Mouse (Mus musculus): ENCODE results near the gene Dusp6.

DNA sequence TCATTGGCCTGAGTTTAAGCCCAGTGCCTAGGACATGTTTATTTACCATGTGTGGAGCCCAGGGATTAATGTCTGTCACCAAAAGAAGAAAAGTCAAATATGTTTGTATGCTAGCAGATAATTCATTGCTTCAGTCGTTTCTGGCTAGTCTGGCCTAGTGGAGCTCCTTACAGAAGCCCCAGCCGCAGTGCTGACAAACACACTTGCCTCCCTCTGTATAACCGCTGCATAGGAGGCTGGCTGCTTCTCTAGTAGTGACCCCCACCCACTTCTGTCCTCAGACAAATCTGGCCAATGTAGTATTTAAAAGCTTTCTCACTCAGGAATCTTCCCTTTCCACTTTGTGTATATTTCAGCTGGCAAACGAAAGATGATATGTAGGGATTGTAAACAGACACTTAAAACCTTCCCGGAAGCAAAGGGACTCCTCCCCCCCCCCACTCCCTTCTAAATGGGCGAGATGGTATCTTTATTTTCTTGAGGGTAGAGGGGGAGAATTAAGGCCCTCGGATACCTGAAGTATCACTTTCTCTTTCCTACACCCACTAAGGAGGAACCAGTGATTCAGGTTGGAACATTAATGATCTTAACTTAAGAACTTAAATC lies 18.3 kb upstream of the Dusp6 start:
- no peak for TF ChIP-seq CTCF (IDR thresholded peaks at IDR 0.05; ENCODE audit: low read depth)
- no peak for TF ChIP-seq EP300 (IDR thresholded peaks at IDR 0.05; ENCODE audit: low read depth)
